Mouse (Mus musculus) lung, adult 2 months (tissue): Measurements from ENCODE around the gene Ccdc84.

ENCODE experiments used
- CTCF ChIP-seq: fragments of 200-500 bp; IDR thresholded peaks from 2 replicates; pipeline ENCODE4 v1.5.1; 2011; ENCODE audit warnings: mild to moderate bottlenecking, low read length, control low read depth; ENCODE audit not compliant: insufficient read depth
- POLR2A ChIP-seq: fragments of 200-500 bp; IDR thresholded peaks from 2 replicates; pipeline ENCODE4 v1.6.1; 2011; ENCODE audit warnings: low read depth, mild to moderate bottlenecking, control low read depth, low read length, borderline replicate concordance; ENCODE audit errors: extremely low read depth

- TF ChIP-seq CTCF: no peak
- no peak for TF ChIP-seq POLR2A
Observed at GRCm38 (mm10) chr9:44432577-44433185, 14.3 kb upstream of the Ccdc84 start.
